Mouse (Mus musculus) heart, postnatal 0 days (tissue): Measurements from ENCODE around the gene Vrk2.

Experiments used
- CTCF ChIP-seq: IDR thresholded peaks from 2 replicates; pipeline ENCODE4 v1.5.1; 2016; ENCODE audit warnings: antibody characterized with exemption, control low read depth, low read depth
- EP300 ChIP-seq: IDR thresholded peaks from 2 replicates; pipeline ENCODE4 v1.6.1; 2016; ENCODE audit warnings: antibody characterized with exemption, low read depth

- TF ChIP-seq CTCF (no peak), EP300 (no peak)
Measured at GRCm38 (mm10) chr11:26434229-26434628, 159.6 kb downstream of the Vrk2 start.
